Mouse (Mus musculus) kidney, embryonic 16.5 days (tissue): Measurements from ENCODE around the gene Il18rap. TPM values are rescaled to one million over a fixed set of nuclear protein-coding genes. Genes with fewer than 3 reads are reported as not detected.
"Not testable (repeated sequence)": the region's sequence is repeated elsewhere in the genome, so short reads cannot be mapped to it uniquely, and the experiment has no call there.

Experiments
- ATAC-seq: fragments of 200-750 bp; cut with Nextera tagmentation; 2 replicates; pipeline ENCODE4 v1.8.0; 2017; ENCODE audit warnings: moderate TSS enrichment; ENCODE audit not compliant: low FRiP score, low TSS enrichment
- H3K27ac ChIP-seq: fragments of 300-500 bp; sonication (generic); 2 replicates; pipeline ENCODE4 v1.5.1; 2014; ENCODE audit warnings: low read length
- H3K27me3 ChIP-seq: fragments of 300-500 bp; sonication (generic); 2 replicates; pipeline ENCODE4 v1.6.1; 2014; ENCODE audit warnings: low read length, control low read depth, mixed read lengths; ENCODE audit not compliant: insufficient read depth
- H3K36me3 ChIP-seq: fragments of 300-500 bp; sonication (generic); 2 replicates; pipeline ENCODE4 v1.6.1; 2014; ENCODE audit warnings: low read length, control low read depth, mixed read lengths; ENCODE audit not compliant: insufficient read depth
- H3K4me1 ChIP-seq: fragments of 300-500 bp; sonication (generic); 2 replicates; pipeline ENCODE4 v1.6.1; 2014; ENCODE audit warnings: low read length, control low read depth, mixed read lengths; ENCODE audit not compliant: insufficient read depth
- H3K4me2 ChIP-seq: fragments of 300-500 bp; sonication (generic); replicated peaks from 2 replicates; pipeline ENCODE4 v1.6.1; 2014; ENCODE audit warnings: low read depth, low read length
- H3K4me3 ChIP-seq: fragments of 300-500 bp; sonication (generic); 2 replicates; pipeline ENCODE4 v1.5.1; 2014; ENCODE audit warnings: mild to moderate bottlenecking, low read length
- H3K9ac ChIP-seq: fragments of 300-500 bp; sonication (generic); replicated peaks from 2 replicates; pipeline ENCODE4 v1.6.1; 2014; ENCODE audit warnings: low read length
- H3K9me3 ChIP-seq: fragments of 300-500 bp; sonication (generic); 2 replicates; pipeline ENCODE4 v1.6.1; 2016; ENCODE audit warnings: low read length, control low read depth
- WGBS: fragments of 180-500 bp; shearing (Covaris S2); extraction: QIAGEN DNeasy Blood & Tissue Kit; methylation state at CpG from one replicate; pipeline ENCODE4 v1.1.7; 2014; 5-methylcytosine and 5-hydroxymethylcytosine counted together
- polyA plus RNA-seq: library from polyadenylated mRNA; unstranded; fragments of >200 nt; fragmentation: Nextera tagmentation; extraction: Ambion mirVana; gene quantifications from 2 replicates; pipeline ENCODE4 v1.2.1, GENCODE M21; 2015

The Il18rap gene
- polyA plus RNA-seq, 1 experiment from 2014 or later, result 0.20 TPM

DNA sequence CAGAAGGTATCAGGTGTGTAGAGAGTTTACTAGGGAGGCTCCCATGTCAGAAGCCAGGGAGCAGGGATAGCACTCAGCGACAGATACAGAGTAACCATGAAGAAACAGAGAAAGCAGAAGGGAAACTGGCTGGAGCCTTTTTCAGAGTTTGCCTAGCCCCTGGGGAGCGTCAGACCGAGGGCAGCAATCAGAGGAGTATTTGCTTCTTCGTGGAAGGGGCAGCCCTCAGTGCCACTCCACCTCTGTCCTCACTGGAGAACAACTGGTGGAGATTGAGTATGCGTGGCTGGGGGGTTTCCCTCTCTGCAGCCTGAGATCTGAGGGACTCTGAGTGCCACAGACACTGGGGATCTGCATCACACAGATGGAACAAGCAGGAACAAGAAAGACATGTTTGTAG, 82.7 kb downstream of the Il18rap start:
- 74% methylated on average over 5 of the region's 5 CpGs for WGBS
- no peak overlapping the region for H3K4me2 ChIP-seq
- ATAC-seq, result no peak
- H3K36me3 ChIP-seq, result no peaks in the 10 kb centered on the region
- H3K27ac ChIP-seq, result no peak overlapping the region
- no peaks in the 10 kb centered on the region for H3K4me1 ChIP-seq
- H3K9ac ChIP-seq, result no peak overlapping the region
- no peaks in the 10 kb centered on the region for H3K27me3 ChIP-seq
- H3K4me3 ChIP-seq, result no peak overlapping the region
- H3K9me3 ChIP-seq, result no peaks in the 10 kb centered on the region

DNA sequence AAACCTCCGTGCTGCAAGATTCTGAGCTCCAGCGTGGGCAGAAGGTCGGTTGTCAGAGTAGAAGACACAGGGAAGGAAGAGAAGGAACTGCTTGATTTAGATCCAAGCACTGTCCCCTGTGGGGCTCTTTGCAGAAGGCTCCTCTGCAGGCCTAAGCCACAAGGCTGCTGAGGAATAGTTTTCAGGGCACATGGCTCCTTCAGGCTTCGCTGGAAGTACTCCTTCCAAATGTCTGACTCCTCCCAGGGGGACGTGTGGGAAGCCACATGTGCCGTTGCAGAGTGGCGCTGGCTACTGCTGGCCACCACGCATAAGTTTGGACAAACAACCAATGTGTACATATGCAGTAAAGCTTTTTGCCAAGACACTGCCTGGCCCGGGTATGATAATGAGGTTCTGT, 84.5 kb downstream of the Il18rap start:
- not testable (repeated sequence) for H3K4me2 ChIP-seq, H3K9me3 ChIP-seq, H3K4me1 ChIP-seq, H3K27ac ChIP-seq, H3K27me3 ChIP-seq, H3K36me3 ChIP-seq, H3K9ac ChIP-seq, ATAC-seq, H3K4me3 ChIP-seq
- WGBS, result 87% methylated on average over 9 of the region's 9 CpGs

DNA sequence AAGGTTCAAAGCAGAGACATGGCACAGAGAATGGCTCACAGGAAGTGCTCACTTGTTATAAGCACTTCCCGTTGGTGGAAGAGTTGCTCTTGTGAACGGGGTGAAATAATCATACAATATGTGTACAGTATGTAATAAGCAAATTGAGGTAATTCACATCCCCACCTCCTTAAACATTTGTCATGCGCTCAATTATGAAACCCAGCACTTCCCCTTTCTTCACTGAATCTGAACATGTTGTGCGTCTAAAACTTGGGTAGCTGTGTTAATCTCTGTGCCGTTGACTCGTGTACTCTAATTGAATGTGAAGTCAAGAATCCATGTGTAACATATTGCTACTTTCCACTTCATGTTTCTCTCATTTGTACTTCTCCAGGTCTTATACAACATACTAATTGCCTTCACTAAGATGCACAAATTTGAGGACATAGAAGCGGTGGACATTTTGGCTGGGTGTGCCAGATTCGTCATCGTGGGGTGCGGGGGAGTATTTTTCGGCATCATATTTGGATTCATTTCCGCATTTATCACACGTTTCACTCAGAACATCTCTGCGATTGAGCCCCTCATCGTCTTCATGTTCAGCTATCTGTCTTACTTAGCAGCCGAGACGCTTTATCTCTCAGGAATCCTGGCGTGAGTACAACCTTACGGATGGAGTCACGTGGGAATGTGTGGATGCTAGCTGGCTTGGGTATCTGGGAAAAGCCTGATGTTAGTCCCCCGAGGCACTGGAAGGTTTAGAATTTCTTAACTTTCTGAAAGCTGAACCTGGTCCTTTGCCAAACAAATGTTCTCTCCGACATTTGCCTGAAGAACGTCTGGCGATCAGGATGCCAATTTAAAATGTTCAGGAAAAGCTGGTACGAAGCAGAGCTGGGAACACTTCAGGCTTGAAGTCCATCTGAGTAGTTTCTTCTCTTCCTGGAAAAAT, 85.5 kb downstream of the Il18rap start:
- Histone ChIP-seq H3K9me3 (no peaks in the 10 kb centered on the region), H3K27me3 (no peaks in the 10 kb centered on the region), H3K9ac (no peak overlapping the region), H3K4me2 (no peak overlapping the region), H3K4me1 (no peaks in the 10 kb centered on the region), H3K36me3 (no peaks in the 10 kb centered on the region), H3K27ac (no peak overlapping the region), H3K4me3 (no peak overlapping the region)
- 81% methylated on average over 25 of the region's 25 CpGs for WGBS
- no peak for ATAC-seq

Other genes starting within 250 kb of the Il18rap start
- gene Il1rl2, start 190.8 kb upstream of the Il18rap start, polyA plus RNA-seq, result 10.4 and 10.5 TPM in 2 replicates
- 0.19 and 0.21 TPM in 2 replicates for gene Il1rl1, start 85.8 kb upstream of the Il18rap start, polyA plus RNA-seq
- 0.31 and 0.45 TPM in 2 replicates for gene Il18r1, start 49.8 kb upstream of the Il18rap start, polyA plus RNA-seq
- 0.40 and 0.49 TPM in 2 replicates for gene Slc9a4, start 64.7 kb downstream of the Il18rap start, polyA plus RNA-seq
- 2.7 and 2.8 TPM in 2 replicates for gene Slc9a2, start 165.2 kb downstream of the Il18rap start, polyA plus RNA-seq